Mouse (Mus musculus): Measurements from ENCODE around the gene Syt6.

Gene Syt6

GRCm38 (mm10) chr3:103647164-103647867, 72.3 kb downstream of the Syt6 start:
- DNase-seq (ENCODE audit: low spot score in 2 of 2) = no peak

- no peak for DNase-seq (ENCODE audit: low spot score in 2 of 2)
Measured at GRCm38 (mm10) chr3:103648486-103648885, 73.5 kb downstream of the Syt6 start.

- DNase-seq (ENCODE audit: low spot score in 2 of 2) = no peak
Measured at GRCm38 (mm10) chr3:103649716-103650115, 74.7 kb downstream of the Syt6 start.

GRCm38 (mm10) chr3:103650406-103650805, 75.4 kb downstream of the Syt6 start:
- DNase-seq (ENCODE audit: low spot score in 2 of 2) = no peak

DNA sequence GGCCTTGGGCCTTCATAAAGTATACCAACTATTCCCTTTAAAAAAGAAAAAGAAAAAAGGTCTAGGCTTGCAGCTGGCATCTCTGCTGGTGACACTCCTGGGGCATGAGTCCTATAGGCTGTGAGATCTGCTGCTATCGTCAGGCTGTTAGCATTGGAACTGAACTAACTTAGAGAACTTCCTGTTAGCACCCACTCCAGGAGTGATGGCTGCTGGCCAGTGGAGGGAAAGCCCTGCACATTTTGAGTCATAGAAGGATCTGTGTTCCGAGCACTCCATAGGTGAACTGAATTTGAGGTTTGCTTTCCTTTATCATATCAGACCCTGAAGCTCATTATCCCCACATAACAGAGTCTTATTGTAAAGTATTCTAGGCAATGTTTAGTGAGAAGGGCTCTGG, 85.0 kb downstream of the Syt6 start:
- DNase-seq (ENCODE audit: low spot score in 2 of 2) = no peak

GRCm38 (mm10) chr3:103661714-103662113, 86.7 kb downstream of the Syt6 start:
- DNase-seq (ENCODE audit: low spot score in 2 of 2) = no peak

- DNase-seq (ENCODE audit: low spot score in 2 of 2) = no peak
Measured at GRCm38 (mm10) chr3:103663385-103663784, 88.4 kb downstream of the Syt6 start.

- no peak for DNase-seq (ENCODE audit: low spot score in 2 of 2)
Measured at GRCm38 (mm10) chr3:103672113-103672512, 97.1 kb downstream of the Syt6 start.

- no peak for DNase-seq (ENCODE audit: low spot score in 2 of 2)
Measured at GRCm38 (mm10) chr3:103672716-103673115, 97.7 kb downstream of the Syt6 start.

- DNase-seq (ENCODE audit: low spot score in 2 of 2) = no peak
Measured at GRCm38 (mm10) chr3:103678811-103679210, 103.8 kb downstream of the Syt6 start.

GRCm38 (mm10) chr3:103682473-103682872, 107.4 kb downstream of the Syt6 start:
- DNase-seq (ENCODE audit: low spot score in 2 of 2) = no peak

- DNase-seq (ENCODE audit: low spot score in 2 of 2) = no peak
Measured at GRCm38 (mm10) chr3:103683234-103683965, 108.4 kb downstream of the Syt6 start.

DNA sequence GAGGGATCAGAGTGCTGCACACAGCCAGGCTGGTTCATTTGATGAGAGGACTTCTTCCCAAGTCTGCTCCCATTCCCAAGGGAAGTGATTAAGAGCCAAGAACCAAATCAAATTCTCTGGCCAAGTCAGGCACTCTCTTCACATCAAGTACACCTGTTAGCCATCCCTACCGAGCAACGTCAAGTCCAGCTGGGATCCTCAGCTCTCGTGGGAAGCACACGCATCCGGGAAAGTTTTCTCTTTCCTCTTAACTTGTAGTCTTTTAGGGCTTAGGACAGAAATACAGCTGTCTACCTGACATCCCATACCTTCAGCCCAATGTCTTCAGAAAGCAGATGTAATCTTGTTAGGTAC, 108.9 kb downstream of the Syt6 start:
- DNase-seq (ENCODE audit: low spot score in 2 of 2) = no peak

DNA sequence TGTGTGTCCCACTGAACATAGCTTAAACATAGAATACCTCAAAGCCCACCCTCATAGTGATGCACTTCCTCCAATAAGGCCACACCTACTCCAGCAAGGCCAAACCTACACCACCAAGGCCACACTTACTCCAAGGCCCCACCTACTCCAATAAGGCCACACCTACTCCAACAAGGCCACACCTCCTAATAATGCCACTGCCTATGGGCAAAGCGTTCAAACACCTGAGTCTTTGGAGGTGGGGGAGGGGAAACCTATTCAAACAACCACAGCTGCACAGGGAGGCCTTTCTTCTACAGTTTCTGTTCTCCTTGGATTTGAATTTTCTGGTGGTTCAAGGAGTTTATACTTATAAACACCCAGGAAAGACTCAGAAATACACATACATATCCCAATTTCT, 114.0 kb downstream of the Syt6 start:
- DNase-seq (ENCODE audit: low spot score in 2 of 2) = no peak

- no peak for DNase-seq (ENCODE audit: low spot score in 2 of 2)
Measured at GRCm38 (mm10) chr3:103690506-103690905, 115.5 kb downstream of the Syt6 start.

Data from spleen, postnatal 4 days (tissue).